Mouse (Mus musculus) mature B cell (primary cell): ENCODE results near the gene Esrrg.

Source experiments
- in situ Hi-C: fragments of 300-500 bp; cut with MboI; formaldehyde crosslinking; loops from 2 replicates; pipeline ENCODE4 v1.14.3; 2019

The Esrrg gene

GRCm38 (mm10) chr1:187997584-187998338 lies 389.2 kb downstream of the Esrrg start:
- in situ Hi-C loops = no loop called here

DNA sequence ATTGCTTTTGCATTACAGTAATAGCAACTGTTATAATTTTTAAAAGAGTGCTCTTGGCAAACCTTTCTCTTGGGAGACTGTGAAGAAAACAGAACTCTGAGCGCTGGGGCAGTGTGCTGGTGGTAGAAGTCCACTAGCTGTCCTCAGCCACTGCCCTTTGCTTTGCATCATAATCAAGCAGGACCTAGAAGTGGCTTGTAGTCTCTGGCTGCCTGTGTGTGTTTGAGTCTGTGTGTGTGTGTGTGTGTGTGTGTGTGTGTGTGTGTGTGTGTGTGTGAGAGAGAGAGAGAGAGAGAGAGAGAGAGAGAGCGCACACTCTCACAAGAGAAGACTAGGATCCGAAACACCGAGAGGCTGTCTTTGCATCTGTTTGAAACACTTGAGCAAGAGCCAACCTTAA lies 390.5 kb downstream of the Esrrg start:
- in situ Hi-C loops = no loop called here

- in situ Hi-C loops = no loop called here
Observed at GRCm38 (mm10) chr1:188000189-188000588, 391.6 kb downstream of the Esrrg start.

- in situ Hi-C loops = no loop called here
Observed at GRCm38 (mm10) chr1:188006820-188007491, 398.4 kb downstream of the Esrrg start.

- in situ Hi-C loops = no loop called here
Observed at GRCm38 (mm10) chr1:188008476-188008875, 399.9 kb downstream of the Esrrg start.

DNA sequence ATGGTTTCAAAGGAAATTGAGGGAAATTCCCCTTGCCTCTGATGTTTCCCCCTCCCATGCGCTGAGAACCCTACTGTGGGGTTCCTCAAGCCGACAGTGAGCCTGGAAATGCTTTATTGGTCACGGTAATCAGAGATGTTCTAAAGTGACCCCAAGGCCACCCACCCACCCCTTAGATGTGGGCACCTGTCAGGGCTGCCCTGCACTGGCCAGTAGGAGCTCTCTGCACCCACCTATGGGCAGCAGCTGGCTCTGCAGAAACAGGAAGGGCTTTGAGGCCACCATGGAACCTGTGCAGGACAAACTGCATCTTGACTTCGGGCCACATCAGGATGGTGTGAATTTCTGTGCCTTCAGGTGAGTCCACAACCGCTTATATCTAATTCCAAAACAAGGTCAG lies 401.3 kb downstream of the Esrrg start:
- in situ Hi-C loops = no loop called here

GRCm38 (mm10) chr1:188010860-188011259 lies 402.3 kb downstream of the Esrrg start:
- in situ Hi-C loops = no loop called here

GRCm38 (mm10) chr1:188014411-188014810 lies 405.8 kb downstream of the Esrrg start:
- in situ Hi-C loops = no loop called here

GRCm38 (mm10) chr1:188017956-188018862 lies 409.6 kb downstream of the Esrrg start:
- in situ Hi-C loops = no loop called here

GRCm38 (mm10) chr1:188029205-188029604 lies 420.6 kb downstream of the Esrrg start:
- in situ Hi-C loops = no loop called here

- in situ Hi-C loops = no loop called here
Observed at GRCm38 (mm10) chr1:188030116-188030515, 421.5 kb downstream of the Esrrg start.

GRCm38 (mm10) chr1:188031276-188031675 lies 422.7 kb downstream of the Esrrg start:
- in situ Hi-C loops = no loop called here

GRCm38 (mm10) chr1:188035957-188036356 lies 427.4 kb downstream of the Esrrg start:
- in situ Hi-C loops = no loop called here

GRCm38 (mm10) chr1:188046691-188047121 lies 438.1 kb downstream of the Esrrg start:
- in situ Hi-C loops = no loop called here

DNA sequence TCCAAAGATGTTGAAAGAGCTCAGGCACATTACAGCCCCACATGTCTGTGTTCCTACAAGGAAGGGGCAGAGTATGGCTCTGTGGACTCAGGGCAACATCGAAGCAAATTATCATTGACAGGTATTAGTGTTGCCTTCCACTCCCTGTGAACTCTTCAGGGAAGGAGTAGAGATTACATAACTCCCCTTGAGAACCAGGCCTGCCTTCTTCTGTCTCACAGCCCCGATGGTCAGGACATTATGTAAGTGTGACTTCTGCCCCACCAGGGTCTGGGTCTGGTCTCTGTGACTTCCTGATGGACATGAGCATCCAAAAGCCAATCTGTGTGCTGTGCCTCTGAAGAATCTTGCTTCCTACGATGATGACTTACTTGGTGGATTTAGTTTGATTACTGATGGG lies 438.6 kb downstream of the Esrrg start:
- in situ Hi-C loops = no loop called here

GRCm38 (mm10) chr1:188055888-188056287 lies 447.3 kb downstream of the Esrrg start:
- in situ Hi-C loops = no loop called here

DNA sequence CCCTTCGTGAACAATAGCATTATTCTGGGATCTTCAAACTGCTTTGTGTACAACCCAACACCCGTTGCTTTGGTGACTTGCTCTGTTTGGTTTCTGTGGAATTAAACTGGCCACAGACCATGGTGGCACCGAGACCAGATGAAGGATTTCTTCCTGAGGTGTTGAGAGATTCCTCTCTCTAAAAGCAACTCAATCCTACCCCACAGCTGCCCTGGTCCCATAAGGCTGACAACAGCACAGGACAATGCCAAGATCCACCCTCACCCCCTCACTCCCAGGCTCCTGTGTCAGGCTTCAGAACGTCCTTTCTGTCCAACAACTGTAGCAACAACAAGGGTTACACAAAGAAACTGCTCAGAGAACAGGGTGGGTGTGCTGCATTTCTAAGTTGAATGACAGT lies 449.3 kb downstream of the Esrrg start:
- in situ Hi-C loops = no loop called here

DNA sequence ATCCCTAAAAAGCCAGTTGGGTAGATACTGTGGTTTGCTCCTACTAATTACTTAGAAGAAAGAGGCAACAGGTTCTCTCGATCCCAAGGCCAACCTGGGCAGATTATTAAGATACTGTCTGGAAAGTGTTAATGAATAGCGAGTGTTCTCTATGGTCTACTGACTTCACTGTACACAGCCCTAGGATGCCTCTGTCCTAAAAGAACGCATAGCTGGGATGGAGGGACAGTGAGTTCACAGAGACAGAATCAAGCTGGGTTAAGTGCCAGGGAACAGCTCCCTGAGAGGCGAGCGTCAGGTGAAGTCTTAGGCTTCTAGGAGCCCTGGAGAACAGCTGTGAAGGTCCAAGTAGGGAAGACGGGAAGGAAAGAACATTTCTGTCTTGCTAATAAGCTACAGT lies 450.4 kb downstream of the Esrrg start:
- in situ Hi-C loops = no loop called here

- in situ Hi-C loops = no loop called here
Observed at GRCm38 (mm10) chr1:188060493-188060892, 451.9 kb downstream of the Esrrg start.

GRCm38 (mm10) chr1:188068833-188069232 lies 460.2 kb downstream of the Esrrg start:
- in situ Hi-C loops = no loop called here

- in situ Hi-C loops = no loop called here
Observed at GRCm38 (mm10) chr1:188069849-188070248, 461.3 kb downstream of the Esrrg start.

DNA sequence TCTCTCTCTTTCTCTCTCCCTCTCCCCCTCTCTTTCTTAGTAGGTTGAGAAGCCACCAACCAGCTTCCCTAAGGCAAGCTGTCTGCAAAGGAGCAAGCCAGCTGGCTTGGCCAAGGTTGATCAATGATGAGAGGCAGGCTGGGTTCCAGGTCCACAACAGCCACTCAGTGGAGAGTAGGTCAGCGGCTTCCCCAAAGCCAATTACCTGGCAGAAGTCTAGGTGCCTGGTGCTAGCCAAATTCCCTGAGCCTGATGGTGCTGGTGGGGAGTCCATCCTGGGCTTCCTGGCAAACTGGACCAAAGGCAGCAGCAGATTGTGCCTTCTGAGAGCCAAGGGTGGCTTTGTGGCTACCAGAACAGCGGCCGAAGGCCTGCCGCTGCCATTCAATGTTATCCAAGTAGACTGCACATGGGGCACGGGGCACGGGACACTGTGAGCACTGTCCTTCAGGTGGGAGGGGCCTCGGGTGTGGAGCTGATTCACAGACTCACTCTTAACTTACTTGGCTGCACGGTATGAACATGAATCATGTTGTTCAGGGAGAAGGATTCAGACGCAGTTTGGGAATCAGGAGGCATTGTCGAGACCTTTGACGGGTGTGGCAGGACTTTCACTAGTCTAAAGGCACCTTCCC lies 469.1 kb downstream of the Esrrg start:
- in situ Hi-C loops = no loop called here
